Mouse (Mus musculus) small intestine, adult 2 months (tissue): ENCODE data around the gene Thap8. TPM values are rescaled to one million over a fixed set of nuclear protein-coding genes. Genes with fewer than 3 reads are reported as not detected.
A peak's percentile ranks its signal among the peaks of the same experiment; 100 is the strongest.

Experiments used
- H3K27ac ChIP-seq: fragments of 200-500 bp; 2 replicates; pipeline ENCODE4 v1.5.1; 2012; ENCODE audit warnings: low read depth, low read length, control low read depth, inconsistent platforms; ENCODE audit not compliant: insufficient read depth
- H3K27me3 ChIP-seq: fragments of 200-500 bp; 2 replicates; pipeline ENCODE4 v1.6.1; 2012; ENCODE audit warnings: mild to moderate bottlenecking, moderate library complexity, low read length, inconsistent platforms; ENCODE audit not compliant: control insufficient read depth, insufficient read depth
- H3K36me3 ChIP-seq: fragments of 200-500 bp; 2 replicates; pipeline ENCODE4 v1.6.1; 2012; ENCODE audit warnings: mild to moderate bottlenecking, low read length, control low read depth, inconsistent platforms; ENCODE audit not compliant: control insufficient read depth, insufficient read depth
- H3K4me1 ChIP-seq: fragments of 200-500 bp; 2 replicates; pipeline ENCODE4 v1.6.1; 2012; ENCODE audit warnings: low read length, inconsistent platforms, mixed read lengths; ENCODE audit not compliant: control insufficient read depth, insufficient read depth, insufficient read length
- H3K4me3 ChIP-seq: fragments of 200-500 bp; 2 replicates; pipeline ENCODE4 v1.5.1; 2012; ENCODE audit warnings: low read depth, mild to moderate bottlenecking, control low read depth, inconsistent platforms, low read length, moderate library complexity
- CTCF ChIP-seq: fragments of 200-500 bp; IDR thresholded peaks from 2 replicates; pipeline ENCODE4 v1.5.1; 2012; ENCODE audit warnings: low read depth, mild to moderate bottlenecking, control low read depth, inconsistent platforms, low read length, moderate library complexity, mixed read lengths; ENCODE audit not compliant: insufficient replicate concordance, insufficient read length; ENCODE audit errors: extremely low read depth
- POLR2A ChIP-seq: fragments of 200-500 bp; IDR thresholded peaks from 2 replicates; pipeline ENCODE4 v1.6.1; 2012; ENCODE audit warnings: low read depth, mild to moderate bottlenecking, control low read depth, inconsistent platforms, low read length, moderate library complexity
- WGBS: fragments of 180-500 bp; shearing (Covaris S2); methylation state at CpG from one replicate; pipeline ENCODE4 v1.1.7; 2018; 5-methylcytosine and 5-hydroxymethylcytosine counted together
- polyA plus RNA-seq: library from polyadenylated mRNA; depleted of rRNA; stranded (reverse); fragments of >200 nt; gene quantifications from 2 replicates; pipeline ENCODE4 v1.2.3, GENCODE M21; 2012; rRNA removed

The Thap8 gene
- polyA plus RNA-seq, 1 experiment: 0.16 TPM

- WGBS: 82% methylated on average over 6 of the region's 6 CpGs
- no peak overlapping the region for H3K27ac ChIP-seq
- no peaks in the 10 kb centered on the region for H3K36me3 ChIP-seq
- H3K4me3 ChIP-seq: no peak overlapping the region
- TF ChIP-seq POLR2A (no peak), CTCF (no peak)
- no peaks in the 10 kb centered on the region for H3K27me3 ChIP-seq
- peaks cover 6% of the 10 kb centered on the region for H3K4me1 ChIP-seq
Observed at GRCm38 (mm10) chr7:30335688-30336087, 55.8 kb downstream of the Thap8 start.

GRCm38 (mm10) chr7:30336384-30336783 is 56.5 kb downstream of the Thap8 start:
- Histone ChIP-seq H3K27ac (no peak overlapping the region), H3K27me3 (no peaks in the 10 kb centered on the region)
- WGBS: 1% methylated on average over 9 of the region's 9 CpGs

GRCm38 (mm10) chr7:30339432-30340109 is 59.7 kb downstream of the Thap8 start:
- TF ChIP-seq CTCF: no peak
- no peak for TF ChIP-seq POLR2A
- Histone ChIP-seq H3K27me3 (no peaks in the 10 kb centered on the region), H3K4me3 (no peak overlapping the region), H3K36me3 (no peaks in the 10 kb centered on the region), H3K4me1 (no peaks in the 10 kb centered on the region), H3K27ac (no peak overlapping the region)
- WGBS: 53% methylated on average over 5 of the region's 5 CpGs

More at GRCm38 (mm10) chr7:30336384-30336783, 56.5 kb downstream of the Thap8 start:
- no peak for TF ChIP-seq POLR2A
- peak; percentile 91; the same call in 1 of the 2 replicates for TF ChIP-seq CTCF
- H3K4me3 ChIP-seq: no peak overlapping the region
- no peaks in the 10 kb centered on the region for H3K36me3 ChIP-seq
- H3K4me1 ChIP-seq: peaks cover 6% of the 10 kb centered on the region

Other genes starting within 250 kb of the Thap8 start
- 0.58 and 0.62 TPM in 2 replicates for gene Zfp14, start 228.7 kb upstream of the Thap8 start, polyA plus RNA-seq
- 0.23 and 0.25 TPM in 2 replicates for gene Zfp82, start 207.2 kb upstream of the Thap8 start, polyA plus RNA-seq
- gene Gm26920, start 189.7 kb upstream of the Thap8 start, polyA plus RNA-seq: 0.06 TPM in 1 of 2 replicates, not detected in the other
- gene Zfp566, start 189.6 kb upstream of the Thap8 start, polyA plus RNA-seq: 0.11 and 0.95 TPM in 2 replicates
- 2.6 and 7.1 TPM in 2 replicates for gene Zfp260, start 185.3 kb upstream of the Thap8 start, polyA plus RNA-seq
- 0.06 and 0.19 TPM in 2 replicates for gene Zfp382, start 158.2 kb upstream of the Thap8 start, polyA plus RNA-seq
- gene Zfp146, start 110.3 kb upstream of the Thap8 start, polyA plus RNA-seq: 2.6 and 3.0 TPM in 2 replicates
- 47.5 and 165 TPM in 2 replicates for gene Cox7a1, start 96.0 kb upstream of the Thap8 start, polyA plus RNA-seq
- 351 and 819 TPM in 2 replicates for gene Capns1, start 81.3 kb upstream of the Thap8 start, polyA plus RNA-seq
- 59.2 and 86.9 TPM in 2 replicates for gene Polr2i, start 48.1 kb upstream of the Thap8 start, polyA plus RNA-seq
- 24.6 and 45.2 TPM in 2 replicates for gene Tbcb, start 47.8 kb upstream of the Thap8 start, polyA plus RNA-seq
- 0.15 TPM in 1 of 2 replicates, not detected in the other for gene Ovol3, start 44.4 kb upstream of the Thap8 start, polyA plus RNA-seq
- gene Wdr62, start 325 bp downstream of the Thap8 start, polyA plus RNA-seq: 6.5 and 15.9 TPM in 2 replicates
- 6.4 and 9.0 TPM in 2 replicates for gene Clip3, start 11.6 kb downstream of the Thap8 start, polyA plus RNA-seq
- gene Alkbh6, start 28.6 kb downstream of the Thap8 start, polyA plus RNA-seq: 86.9 and 141 TPM in 2 replicates
- gene Syne4, start 34.7 kb downstream of the Thap8 start, polyA plus RNA-seq: 13.5 and 30.5 TPM in 2 replicates
- gene E130208F15Rik, start 41.6 kb downstream of the Thap8 start, polyA plus RNA-seq: 0.36 and 0.63 TPM in 2 replicates
- 15.2 and 23.4 TPM in 2 replicates for gene Sdhaf1, start 43.8 kb downstream of the Thap8 start, polyA plus RNA-seq
- gene Lrfn3, start 82.7 kb downstream of the Thap8 start, polyA plus RNA-seq: 12.7 and 28.1 TPM in 2 replicates
- 101 and 135 TPM in 2 replicates for gene Tyrobp, start 133.7 kb downstream of the Thap8 start, polyA plus RNA-seq
- 33.7 and 56.1 TPM in 2 replicates for gene Hcst, start 139.8 kb downstream of the Thap8 start, polyA plus RNA-seq
- gene Nfkbid, start 141.6 kb downstream of the Thap8 start, polyA plus RNA-seq: 5.0 and 9.2 TPM in 2 replicates
- 32.1 and 193 TPM in 2 replicates for gene Aplp1, start 165.4 kb downstream of the Thap8 start, polyA plus RNA-seq
- gene Kirrel2, start 177.6 kb downstream of the Thap8 start, polyA plus RNA-seq: 0.18 and 0.27 TPM in 2 replicates
- gene Nphs1, start 178.2 kb downstream of the Thap8 start, polyA plus RNA-seq: 0.14 and 7.6 TPM in 2 replicates
- gene Prodh2, start 213.5 kb downstream of the Thap8 start, polyA plus RNA-seq: 0.67 and 19.4 TPM in 2 replicates